Mouse (Mus musculus): Measurements from ENCODE around the gene Dennd5a.

Dennd5a gene

DNA sequence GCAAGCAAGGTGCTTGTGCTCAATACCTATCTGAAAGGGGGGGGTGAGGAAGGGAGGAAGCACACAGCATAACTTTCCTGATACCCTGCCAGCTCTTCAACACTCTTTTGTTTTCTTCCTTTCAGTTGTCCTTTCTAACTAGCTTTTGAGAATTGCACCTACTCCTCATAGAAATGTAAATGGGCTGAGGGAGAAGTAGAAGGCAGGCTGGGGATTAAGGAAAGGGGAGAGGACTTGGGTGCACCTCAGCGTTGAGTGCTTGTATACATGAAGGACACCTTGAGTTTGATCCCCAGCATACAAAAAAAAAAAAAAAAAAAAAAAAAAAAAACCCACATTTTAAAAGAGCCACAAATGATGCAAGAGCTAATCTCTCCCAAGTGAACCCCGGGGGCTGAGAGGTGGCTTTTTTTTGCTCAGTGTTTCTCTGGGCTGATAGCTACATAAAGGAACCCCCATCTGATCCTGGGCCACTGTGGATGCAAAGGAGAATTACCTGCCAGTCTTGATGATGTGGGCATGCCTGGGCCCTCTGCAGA is 78.6 kb downstream of the Dennd5a start:
- no peak for DNase-seq

DNA sequence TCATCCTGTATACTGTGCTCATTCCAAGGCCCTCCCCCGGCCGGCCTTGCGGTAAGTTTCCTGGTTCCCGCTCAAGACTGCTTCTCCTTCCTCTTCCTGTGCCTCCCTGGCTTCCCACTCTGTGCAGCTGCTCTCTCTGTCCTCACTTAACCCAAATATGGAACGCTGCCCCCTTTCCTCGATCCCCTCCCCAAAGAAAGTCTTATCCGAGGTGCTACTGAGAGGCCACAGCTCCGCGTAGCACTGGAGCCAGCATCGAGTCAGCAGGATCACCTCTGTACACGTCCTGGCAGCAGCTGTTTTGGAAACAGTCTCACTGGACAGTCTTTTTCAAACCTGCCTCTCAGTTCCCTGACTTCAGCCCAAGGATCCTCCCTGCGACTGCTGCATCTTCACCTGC is 81.1 kb downstream of the Dennd5a start:
- DNase-seq = no peak

DNA sequence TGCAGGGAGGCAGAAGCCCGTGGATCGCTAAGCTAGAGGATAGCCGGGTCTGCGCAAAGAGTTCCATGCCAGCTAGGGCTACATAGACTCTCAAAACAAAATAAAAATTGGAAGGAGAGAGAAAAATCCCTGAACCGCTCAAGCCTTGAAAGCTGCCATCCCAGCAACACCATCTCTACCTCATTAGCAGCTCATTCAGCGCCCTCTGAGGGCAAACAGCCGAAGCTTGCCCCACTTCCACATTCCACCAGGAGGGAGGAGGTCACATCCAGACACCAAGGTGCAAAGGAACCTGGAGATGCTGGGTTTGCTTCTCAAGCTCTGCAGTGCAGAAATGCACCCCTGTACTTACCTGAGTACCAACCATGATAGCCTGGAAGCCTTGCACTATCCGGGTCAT is 84.2 kb downstream of the Dennd5a start:
- DNase-seq = peak; percentile 47 to 51

DNA sequence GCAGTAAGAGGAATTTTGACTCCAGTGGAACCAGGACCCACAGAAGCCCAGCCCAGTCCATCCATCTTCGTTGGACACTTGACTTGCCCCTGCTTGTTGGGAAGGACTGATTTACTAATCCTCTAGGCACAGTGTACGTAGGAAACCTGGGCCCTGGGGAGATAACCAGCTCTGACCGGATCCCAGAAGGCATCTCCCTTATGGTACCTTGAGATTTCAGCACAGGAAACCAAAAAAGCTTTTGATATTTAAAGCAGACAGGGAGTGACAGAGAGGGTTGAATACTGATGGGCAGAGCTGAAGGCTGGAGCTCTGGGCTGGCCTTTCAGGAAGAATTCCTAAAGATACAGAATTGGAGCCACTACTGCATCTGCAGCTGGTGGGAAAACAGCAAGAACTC is 84.7 kb downstream of the Dennd5a start:
- no peak for DNase-seq

DNA sequence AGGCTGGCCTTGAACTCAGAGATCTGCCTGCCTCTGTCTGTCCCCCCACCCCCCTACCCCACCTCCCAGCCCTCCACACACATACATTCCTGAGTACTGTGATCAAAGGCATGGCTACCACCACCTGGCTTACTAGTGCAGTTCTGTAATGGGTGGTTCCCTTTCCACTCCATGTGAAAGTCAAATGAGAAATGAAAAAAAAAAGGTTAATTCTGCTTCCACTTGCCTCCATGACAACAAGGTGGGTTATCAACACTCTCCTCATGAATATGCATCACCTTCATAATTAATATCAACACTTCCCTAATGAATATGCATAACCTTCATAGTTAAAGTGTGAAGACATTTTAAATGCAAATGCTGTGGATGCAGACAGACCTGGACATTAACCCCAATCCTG is 85.2 kb downstream of the Dennd5a start:
- no peak for DNase-seq

DNA sequence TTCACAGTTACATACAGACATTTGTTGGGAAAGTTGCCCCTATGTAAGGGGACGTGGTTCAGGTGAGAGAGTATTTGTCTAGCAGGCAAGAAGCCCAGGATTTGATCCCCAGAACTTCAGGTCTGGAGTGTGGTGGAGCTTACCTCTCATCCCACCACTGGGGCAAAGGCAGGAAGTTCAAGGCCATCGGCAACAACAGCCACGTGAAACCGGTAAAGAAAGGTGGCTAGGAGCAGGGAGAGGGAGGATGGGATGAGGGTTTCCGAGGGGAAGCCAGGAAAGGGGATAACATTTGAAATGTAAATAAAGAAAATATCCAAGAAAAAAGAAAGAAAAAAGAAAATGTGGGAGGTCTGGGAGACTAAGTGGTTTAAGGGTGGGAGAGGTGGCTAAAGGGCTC is 87.1 kb downstream of the Dennd5a start:
- no peak for DNase-seq

DNA sequence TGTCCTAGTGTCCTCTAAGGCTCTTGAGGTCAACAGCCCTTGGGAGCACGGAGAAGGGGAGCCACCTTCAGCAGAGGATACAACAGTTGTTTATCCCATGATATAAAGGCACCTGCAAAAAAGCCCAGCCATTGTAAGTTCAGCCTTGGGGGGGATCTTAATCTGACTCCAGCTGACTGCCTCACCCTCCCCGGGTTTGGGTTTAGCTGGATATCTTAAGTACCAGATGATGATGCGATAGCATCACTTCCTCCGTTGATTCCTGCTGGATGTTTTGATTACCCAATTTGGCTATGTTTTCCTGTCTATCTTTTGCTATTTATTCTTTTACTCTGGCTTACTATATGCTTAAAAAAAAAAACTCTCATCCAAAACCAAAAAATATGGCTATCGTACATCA is 89.0 kb downstream of the Dennd5a start:
- no peak for DNase-seq

DNA sequence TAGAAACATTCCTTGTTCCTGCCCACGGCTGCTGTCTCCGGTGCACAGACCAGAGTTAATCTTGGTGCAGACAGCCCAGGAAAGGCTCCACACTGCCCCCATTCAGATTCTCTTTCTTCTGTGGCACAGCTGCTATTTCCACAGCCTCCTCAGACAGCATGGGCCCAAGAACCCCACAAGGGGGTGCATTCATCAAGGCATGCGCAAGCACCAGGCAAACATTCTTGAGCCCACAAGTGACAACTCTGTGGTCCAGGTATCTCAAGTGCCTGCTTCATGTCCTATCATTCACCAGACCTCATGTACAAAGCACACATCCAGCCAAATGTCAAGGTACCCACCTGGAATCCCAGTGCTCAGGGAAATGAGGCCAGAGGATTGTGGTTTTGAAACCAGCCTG is 91.8 kb downstream of the Dennd5a start:
- peak in 1 of 2 experiments; percentile 32 for DNase-seq

DNA sequence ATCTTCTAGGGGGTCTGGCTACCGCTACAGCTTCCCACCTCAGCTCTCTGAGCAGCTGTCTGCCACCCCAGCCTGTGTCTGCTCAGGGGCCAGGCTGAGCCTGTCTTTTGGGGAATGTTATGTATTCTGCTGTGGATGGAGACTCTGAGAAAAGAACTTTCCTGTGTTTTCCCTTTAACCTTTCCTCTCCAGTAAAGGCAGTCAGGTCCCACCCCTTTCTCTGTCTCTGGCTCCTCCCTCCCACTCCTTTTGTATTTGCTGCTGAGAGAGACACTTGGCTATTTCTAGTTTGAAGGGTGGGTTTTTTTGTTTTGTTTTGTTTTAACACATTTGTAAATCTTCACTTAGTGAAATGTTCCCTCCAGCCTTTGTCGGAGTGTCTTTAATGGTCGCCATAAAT is 93.6 kb downstream of the Dennd5a start:
- no peak for DNase-seq

DNA sequence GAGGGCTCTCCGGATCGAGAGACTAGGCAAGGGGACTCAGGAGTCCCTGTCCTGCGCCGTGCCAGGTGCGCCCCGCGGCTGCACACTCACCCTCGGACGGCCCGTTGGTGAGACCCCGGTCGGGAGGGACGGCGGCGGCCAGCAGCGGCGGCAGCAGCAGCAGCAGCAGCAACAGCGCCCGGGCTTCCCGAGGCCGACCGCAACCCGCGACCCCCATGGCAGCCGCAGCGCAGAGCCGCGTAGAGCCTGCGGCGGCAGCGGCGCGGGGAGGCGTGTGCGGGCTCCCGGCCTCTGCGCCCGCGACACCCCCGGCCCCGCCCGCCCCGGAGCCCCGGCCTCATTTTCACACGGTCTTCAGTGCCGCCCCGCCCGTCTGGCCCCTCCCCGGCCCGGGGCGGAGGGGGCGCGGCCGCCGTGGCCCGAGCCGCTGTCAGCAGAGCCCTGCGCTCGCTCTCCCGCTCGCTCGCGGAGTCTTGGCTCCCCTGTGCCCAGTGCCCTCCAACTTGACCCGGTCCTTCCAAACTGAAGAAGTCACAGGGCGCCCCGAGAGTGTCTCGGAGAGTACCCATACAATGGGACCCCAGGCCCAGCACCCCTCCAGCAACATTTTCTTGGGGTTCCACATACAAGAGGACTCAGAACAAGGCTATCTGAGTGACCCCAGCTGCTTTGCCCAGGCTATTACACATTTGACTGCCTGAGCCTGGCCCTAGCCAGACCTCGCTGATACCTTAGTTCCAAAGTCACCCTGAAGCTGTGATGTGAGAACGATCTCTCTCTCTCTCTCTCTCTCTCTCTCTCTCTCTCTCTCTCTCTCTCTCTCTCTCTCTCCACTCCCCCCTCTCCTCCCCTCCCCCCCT is 94.7 kb downstream of the Dennd5a start, which contains the start of gene Scube2:
Gene Scube2 (minus strand): TSS at position 310 of the 860 bp plus-strand sequence.
- DNase-seq = peak; percentile 42 to 47

DNA sequence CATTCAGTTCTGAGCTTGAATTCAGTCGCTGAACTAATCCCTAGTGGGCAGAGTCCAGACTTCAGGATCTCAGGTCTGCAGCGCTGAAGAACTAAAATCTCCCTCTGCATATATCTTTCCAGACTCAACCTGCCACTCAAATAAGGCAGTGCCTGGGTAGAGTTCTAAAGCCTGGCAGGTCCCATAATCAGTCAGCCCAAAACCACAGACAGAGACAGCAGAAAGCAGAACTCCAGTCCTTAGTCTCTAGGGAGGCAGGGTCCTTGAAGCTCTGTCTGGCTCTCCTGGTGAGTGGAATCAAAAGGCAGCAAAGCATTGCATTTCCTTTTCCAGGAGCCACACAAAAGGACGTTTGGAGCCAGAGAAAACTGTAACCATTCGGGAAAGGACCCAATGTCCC is 96.7 kb downstream of the Dennd5a start:
- DNase-seq = no peak

DNA sequence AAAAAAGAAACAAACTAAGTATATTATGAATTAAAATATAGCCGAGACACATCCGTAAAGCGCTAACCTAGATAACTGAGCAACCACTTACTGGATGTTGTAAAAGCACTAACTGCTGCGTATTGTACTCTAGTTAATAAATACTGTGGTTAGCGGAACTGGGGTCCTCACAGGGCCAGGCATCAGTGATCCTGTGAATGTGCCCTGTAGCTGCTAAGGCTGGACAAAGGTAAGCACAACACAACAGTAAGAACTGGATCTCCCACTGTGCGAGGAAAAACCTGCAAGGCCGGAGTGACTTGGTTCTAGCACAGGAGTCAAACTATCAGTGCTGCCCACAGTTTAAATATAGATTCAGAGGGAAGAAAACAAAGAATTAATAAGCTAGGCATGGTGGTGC is 100.1 kb downstream of the Dennd5a start:
- DNase-seq = no peak

DNA sequence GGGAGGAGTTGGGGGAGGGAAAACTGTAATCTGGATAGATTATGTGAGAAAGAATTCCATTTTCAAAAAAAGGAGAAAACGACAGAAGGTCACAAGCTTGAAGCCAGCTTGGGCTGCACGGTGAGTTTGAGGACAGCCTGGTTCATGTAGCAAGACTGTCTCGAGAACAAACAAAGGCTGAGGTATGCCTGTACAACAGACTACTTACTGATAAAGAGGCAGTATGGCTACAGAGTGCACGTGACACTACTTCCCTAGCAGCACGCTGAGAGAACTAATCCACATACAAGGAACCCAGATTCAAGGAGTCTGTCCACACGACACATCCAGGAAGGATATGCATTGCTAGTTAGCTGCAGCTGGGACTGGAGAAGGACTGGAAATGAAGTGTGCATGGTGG is 100.9 kb downstream of the Dennd5a start:
- DNase-seq = no peak

DNA sequence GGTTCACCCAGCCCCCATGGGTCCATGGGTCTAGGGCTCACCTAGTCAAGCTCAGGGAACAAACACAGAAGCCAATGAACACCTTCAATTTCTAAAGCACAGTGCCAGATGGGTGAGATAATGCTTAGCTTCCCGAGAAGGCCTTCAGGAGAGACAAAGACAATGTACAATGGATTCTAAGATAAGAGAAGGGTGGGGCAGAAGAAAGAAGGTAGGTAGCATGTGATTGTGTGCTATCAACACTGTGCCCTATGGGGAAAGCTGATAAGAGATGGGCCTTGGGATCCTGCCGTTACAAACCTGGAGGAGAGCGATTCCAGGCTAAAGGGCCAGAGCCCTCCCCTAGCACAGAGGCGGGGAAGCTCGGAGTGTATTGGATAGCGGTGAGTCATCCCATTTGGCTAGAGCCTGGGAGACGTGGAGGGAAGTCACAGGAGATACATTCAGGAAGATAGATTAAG is 107.5 kb downstream of the Dennd5a start:
- peak in 1 of 2 experiments; percentile 19 for DNase-seq

DNA sequence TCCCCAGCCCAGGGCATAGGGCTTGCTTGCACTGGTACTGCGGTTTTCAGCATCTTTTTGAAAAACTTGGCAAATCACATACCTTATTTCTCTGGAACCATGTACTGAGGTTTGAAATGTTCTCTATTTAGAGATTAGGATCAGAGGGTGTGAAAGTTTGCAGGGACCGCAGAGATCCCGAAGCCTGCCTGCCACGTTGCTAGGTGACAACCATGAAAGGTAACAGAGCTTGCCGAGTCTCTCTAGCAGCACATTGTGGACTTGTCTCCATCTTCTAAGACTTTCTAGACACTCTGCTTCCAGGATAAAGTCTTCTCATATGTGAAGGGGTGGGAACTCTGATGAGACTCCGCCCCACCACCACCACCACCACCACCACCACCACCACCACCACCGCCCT is 108.3 kb downstream of the Dennd5a start:
- DNase-seq = no peak

DNA sequence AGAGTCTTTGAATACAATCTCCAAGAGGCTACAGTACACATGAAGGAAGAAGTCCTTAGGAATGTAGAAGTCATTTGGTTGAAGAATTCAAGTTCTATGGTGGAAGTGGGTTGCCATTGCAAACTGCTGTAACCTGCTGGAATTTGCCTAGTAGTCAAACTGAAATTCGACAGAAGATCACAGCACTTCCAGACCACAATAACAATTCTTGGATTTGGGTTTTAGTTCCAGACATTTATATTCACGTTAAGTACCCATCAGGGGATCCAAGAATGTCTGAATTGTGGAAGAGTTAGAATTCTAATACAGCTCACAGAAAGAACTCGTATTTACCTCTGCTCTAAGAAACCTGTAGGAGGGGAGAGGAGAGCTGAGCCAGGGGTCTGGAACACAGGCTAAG is 109.7 kb downstream of the Dennd5a start:
- no peak for DNase-seq

DNA sequence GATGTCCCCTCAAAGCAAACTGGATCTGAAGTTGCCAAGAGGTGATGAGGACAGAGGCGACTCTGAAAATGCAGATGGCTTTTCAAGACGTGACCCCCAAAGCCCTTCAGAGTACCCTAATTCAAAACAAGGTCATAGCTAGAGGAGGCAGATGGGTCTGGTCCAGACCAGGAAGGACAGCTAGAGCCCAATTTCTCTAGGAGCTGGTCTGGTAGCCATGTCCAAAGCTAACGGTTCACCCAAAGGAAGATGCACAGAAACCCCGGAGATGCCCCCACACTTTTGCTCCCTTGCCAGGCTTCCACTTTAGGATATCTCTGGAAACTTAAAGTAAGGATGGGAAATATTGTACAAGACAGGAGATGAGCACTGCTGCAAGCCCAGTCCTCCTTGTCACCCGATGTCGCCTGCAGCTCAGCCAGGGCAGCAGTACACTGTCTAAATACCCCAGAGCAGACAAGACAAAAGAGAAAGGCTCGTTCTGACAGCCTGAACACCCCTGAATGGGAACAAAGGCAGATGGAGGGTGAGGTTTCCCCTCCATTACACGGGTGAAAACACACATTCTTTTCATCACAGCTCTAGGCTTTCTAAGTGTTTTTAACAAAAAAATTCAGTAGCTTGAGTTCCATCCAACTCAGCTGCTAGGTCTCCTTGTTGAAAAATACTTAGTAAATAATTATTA is 110.4 kb downstream of the Dennd5a start:
- DNase-seq = no peak

DNA sequence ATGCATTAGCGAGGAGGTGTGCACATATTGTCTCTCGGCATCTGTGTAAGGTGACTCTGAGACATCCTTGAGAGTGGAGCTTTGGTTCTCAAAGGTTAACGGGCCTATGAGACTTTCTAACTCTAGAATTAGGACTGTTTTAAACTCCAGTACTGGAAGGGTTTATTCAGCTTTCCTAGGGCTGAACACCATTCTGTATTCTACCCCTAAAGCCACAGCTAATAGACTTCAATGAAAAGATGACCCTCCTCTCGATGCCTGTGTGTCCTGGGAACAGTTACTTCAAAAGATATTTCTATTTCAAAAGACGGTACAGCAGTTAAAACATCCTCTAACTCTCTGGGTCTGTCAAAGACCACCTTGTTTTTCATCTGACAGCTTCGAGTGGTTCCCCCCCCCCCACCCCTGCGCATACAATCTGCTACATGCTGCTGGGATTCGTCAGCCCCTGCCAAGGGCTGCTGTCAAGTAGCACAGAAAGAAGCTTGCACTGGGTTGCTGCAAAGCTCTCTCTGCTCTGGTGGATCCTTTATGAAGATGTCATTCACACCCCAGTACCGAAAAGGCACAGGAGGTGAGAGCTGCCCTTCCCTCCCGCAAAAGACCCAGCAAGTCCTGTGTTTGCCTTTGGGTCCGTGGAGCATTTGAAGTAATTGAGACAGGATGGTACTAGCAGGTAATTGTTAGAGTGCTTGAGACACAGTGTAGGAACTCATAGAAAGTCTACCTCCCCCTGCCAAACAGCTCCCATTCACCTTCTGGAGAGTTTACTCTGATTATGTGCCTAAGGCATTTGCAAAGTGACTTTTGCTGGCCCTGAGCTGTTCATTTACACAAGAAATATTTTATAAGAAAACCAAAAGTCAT is 111.2 kb downstream of the Dennd5a start:
- peak; percentile 66 to 67 for DNase-seq

DNA sequence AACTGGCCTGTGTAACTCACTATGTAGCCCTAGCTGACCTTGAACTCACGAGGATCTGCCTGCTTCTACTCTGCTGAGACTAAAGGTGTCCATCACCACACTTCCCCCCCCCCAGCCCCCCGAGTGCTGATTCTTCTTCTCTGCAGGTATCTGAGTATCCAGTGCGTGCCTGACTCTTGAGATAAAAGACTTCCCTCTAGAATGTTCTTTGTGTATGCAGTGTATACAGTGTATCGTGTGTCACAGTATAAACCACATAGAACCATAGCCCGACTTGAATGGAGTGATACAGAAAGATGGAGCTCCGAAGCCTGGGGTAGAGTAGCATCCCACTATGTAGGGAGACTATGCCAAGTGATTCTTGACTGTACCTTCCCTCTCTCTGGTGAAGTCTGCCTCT is 116.2 kb downstream of the Dennd5a start:
- no peak for DNase-seq

Data from cerebellum, postnatal 10 days (tissue).